Mouse (Mus musculus) CH12.LX (cell line): ENCODE results near the gene Thumpd2. TPM values are rescaled to one million over a fixed set of nuclear protein-coding genes. Genes with fewer than 3 reads are reported as not detected.

Source experiments
- DNase-seq: peaks from one replicate; pipeline ENCODE4 v3.0.0-alpha.2; 2013; ENCODE audit errors: extremely low read depth
- H3K27ac ChIP-seq: 2 replicates; pipeline ENCODE4 v1.5.1; 2012; ENCODE audit warnings: low read depth, mild to moderate bottlenecking, control low read depth, moderate library complexity; ENCODE audit not compliant: insufficient read depth
- H3K27me3 ChIP-seq: replicated peaks from 2 replicates; pipeline ENCODE3; 2012; ENCODE audit warnings: inconsistent platforms
- H3K36me3 ChIP-seq, 2 experiments: replicated peaks in 1 of 2; 2 replicates each; pipeline versions ENCODE3 to v1.6.1; 2012; ENCODE audit warnings: inconsistent platforms in 1 of 2, low read length in 1 of 2, mild to moderate bottlenecking in 1 of 2, mixed read lengths in 1 of 2, moderate library complexity in 1 of 2; ENCODE audit not compliant: control insufficient read depth in 1 of 2, insufficient read depth in 1 of 2
- H3K4me1 ChIP-seq, 2 experiments: 2 replicates each; pipeline ENCODE4 v1.6.1; 2012; ENCODE audit warnings: inconsistent platforms in 1 of 2, moderate library complexity in 1 of 2; ENCODE audit not compliant: insufficient read depth in 2 of 2, control insufficient read depth in 1 of 2
- H3K4me2 ChIP-seq: 2 replicates; pipeline ENCODE4 v1.6.1; 2012; ENCODE audit warnings: low read depth, mild to moderate bottlenecking, control low read depth; ENCODE audit not compliant: poor library complexity, insufficient read depth, severe bottlenecking
- H3K4me3 ChIP-seq, 3 experiments: fragments of 150-350 bp in 1 of 3; sonication (generic) in 1 of 3; replicated peaks in 1 of 3; 2 replicates each; pipeline versions ENCODE3 to v1.5.1; 2011 to 2012; ENCODE audit warnings: low read depth in 2 of 3, low read length in 2 of 3, mild to moderate bottlenecking in 2 of 3, moderate library complexity in 2 of 3, control low read depth in 1 of 3, improper control_type of control experiment in 1 of 3, inconsistent platforms in 1 of 3, mixed read lengths in 1 of 3; ENCODE audit not compliant: poor library complexity in 1 of 3
- H3K79me2 ChIP-seq: replicated peaks from 2 replicates; pipeline ENCODE4 v1.6.1; 2012; ENCODE audit warnings: mild to moderate bottlenecking, moderate library complexity; ENCODE audit not compliant: control insufficient read depth, poor library complexity, insufficient read depth, severe bottlenecking; ENCODE audit errors: extremely low read depth
- H3K9ac ChIP-seq: 2 replicates; pipeline ENCODE4 v1.6.1; 2012; ENCODE audit warnings: low read depth, mild to moderate bottlenecking, control low read depth, moderate library complexity; ENCODE audit not compliant: insufficient read depth
- H3K9me3 ChIP-seq: replicated peaks from 2 replicates; pipeline ENCODE3; 2012; ENCODE audit warnings: low read length, inconsistent platforms, mixed read lengths
- CHD1 ChIP-seq: IDR thresholded peaks from 2 replicates; pipeline ENCODE4 v1.6.1; 2012; ENCODE audit warnings: low read depth, low read length, improper control_type of control experiment, inconsistent platforms
- ELF1 ChIP-seq: IDR thresholded peaks from 2 replicates; pipeline ENCODE4 v1.6.1; 2014; ENCODE audit warnings: low read depth, mild to moderate bottlenecking, inconsistent platforms, low read length, improper control_type of control experiment
- EP300 ChIP-seq: IDR thresholded peaks from 2 replicates; pipeline ENCODE4 v1.6.1; 2011; ENCODE audit warnings: low read length, improper control_type of control experiment
- ETS1 ChIP-seq: conservative IDR thresholded peaks from 2 replicates; pipeline ENCODE4 v1.6.1; 2012; ENCODE audit warnings: low read depth, mild to moderate bottlenecking, inconsistent platforms, low read length, improper control_type of control experiment, moderate library complexity
- HCFC1 ChIP-seq: IDR thresholded peaks from 2 replicates; pipeline ENCODE4 v1.6.1; 2012; ENCODE audit warnings: low read depth, mild to moderate bottlenecking, inconsistent platforms, low read length, improper control_type of control experiment
- IRF4 ChIP-seq: IDR thresholded peaks from 2 replicates; pipeline ENCODE4 v1.6.1; 2014; ENCODE audit warnings: low read depth, mild to moderate bottlenecking, inconsistent platforms, low read length, improper control_type of control experiment
- JUN ChIP-seq: IDR thresholded peaks from 2 replicates; pipeline ENCODE4 v1.6.1; 2011; ENCODE audit warnings: low read depth, mild to moderate bottlenecking, low read length, improper control_type of control experiment, moderate library complexity; ENCODE audit not compliant: insufficient read depth
- JUND ChIP-seq: conservative IDR thresholded peaks from 2 replicates; pipeline ENCODE4 v1.6.1; 2011; ENCODE audit warnings: low read depth, low read length, improper control_type of control experiment
- MYC ChIP-seq: IDR thresholded peaks from 2 replicates; pipeline ENCODE4 v1.6.1; 2011; ENCODE audit warnings: low read depth, mild to moderate bottlenecking, improper control_type of control experiment, low read length
- NELFE ChIP-seq: IDR thresholded peaks from 2 replicates; pipeline ENCODE4 v1.6.1; 2011; ENCODE audit warnings: low read depth, low read length, improper control_type of control experiment
- POLR2A ChIP-seq: IDR thresholded peaks from 2 replicates; pipeline ENCODE4 v1.6.1; 2011; ENCODE audit warnings: low read depth, mild to moderate bottlenecking, improper control_type of control experiment, low read length
- POLR2AphosphoS2 ChIP-seq: IDR thresholded peaks from 2 replicates; pipeline ENCODE4 v1.6.1; 2011; ENCODE audit warnings: low read depth, low read length, improper control_type of control experiment
- RAD21 ChIP-seq: IDR thresholded peaks from 2 replicates; pipeline ENCODE4 v1.6.1; 2011; ENCODE audit warnings: low read depth, mild to moderate bottlenecking, low read length, improper control_type of control experiment, moderate library complexity
- RCOR1 ChIP-seq: conservative IDR thresholded peaks from 2 replicates; pipeline ENCODE4 v1.6.1; 2012; ENCODE audit warnings: low read depth, mild to moderate bottlenecking, inconsistent platforms, low read length, improper control_type of control experiment
- TBP ChIP-seq: conservative IDR thresholded peaks from 2 replicates; pipeline ENCODE4 v1.6.1; 2011; ENCODE audit warnings: low read depth, low read length, improper control_type of control experiment
- TCF12 ChIP-seq: IDR thresholded peaks from 2 replicates; pipeline ENCODE4 v1.6.1; 2014; ENCODE audit warnings: low read depth, mild to moderate bottlenecking, inconsistent platforms, low read length, improper control_type of control experiment
- USF2 ChIP-seq: conservative IDR thresholded peaks from 2 replicates; pipeline ENCODE4 v1.6.1; 2011; ENCODE audit warnings: low read depth, low read length, improper control_type of control experiment
- ZC3H11A ChIP-seq: IDR thresholded peaks from 2 replicates; pipeline ENCODE4 v1.6.1; 2012; ENCODE audit warnings: low read depth, mild to moderate bottlenecking, inconsistent platforms, low read length, improper control_type of control experiment
- ZKSCAN1 ChIP-seq: IDR thresholded peaks from 2 replicates; pipeline ENCODE4 v1.6.1; 2012; ENCODE audit warnings: low read depth, inconsistent platforms, low read length, improper control_type of control experiment, borderline replicate concordance
- ZNF384 ChIP-seq: IDR thresholded peaks from 2 replicates; pipeline ENCODE4 v1.6.1; 2012; ENCODE audit warnings: low read depth, low read length, improper control_type of control experiment, inconsistent platforms
- dilution Hi-C: fragments of 300-500 bp; cut with MboI; formaldehyde crosslinking; loops from 2 replicates; pipeline ENCODE4 v1.14.3; 2020; ENCODE audit warnings: low sequenced_read_pairs; ENCODE audit not compliant: extremely low pct_unique_long_range_greater_than_20kb, extremely low pct_ligation_motif_present
- in situ Hi-C: fragments of 300-500 bp; cut with MboI; formaldehyde crosslinking; loops from 3 replicates; pipeline ENCODE4 v1.14.3; 2019; ENCODE audit warnings: low sequenced_read_pairs, low pct_ligation_motif_present, low pct_unique_long_range_greater_than_20kb, mixed read lengths
- polyA plus RNA-seq: library from polyadenylated mRNA; unstranded; fragments of >175 nt; gene quantifications from 2 replicates; pipeline ENCODE4 v1.2.1, GENCODE M21; 2012; ENCODE audit warnings: low read depth; ENCODE audit not compliant: insufficient read length
- total RNA-seq, 2 experiments: library from RNA; depleted of rRNA; stranded (reverse); fragments of 300-350 nt in 1 of 2; fragments of >200 nt in 1 of 2; gene quantifications; 2 replicates each; pipeline ENCODE4 v1.2.3; 2012 to 2014

Gene Thumpd2
- total and polyA plus RNA-seq, 3 experiments = 5.4 to 9.0 (median 7.6) TPM

DNA sequence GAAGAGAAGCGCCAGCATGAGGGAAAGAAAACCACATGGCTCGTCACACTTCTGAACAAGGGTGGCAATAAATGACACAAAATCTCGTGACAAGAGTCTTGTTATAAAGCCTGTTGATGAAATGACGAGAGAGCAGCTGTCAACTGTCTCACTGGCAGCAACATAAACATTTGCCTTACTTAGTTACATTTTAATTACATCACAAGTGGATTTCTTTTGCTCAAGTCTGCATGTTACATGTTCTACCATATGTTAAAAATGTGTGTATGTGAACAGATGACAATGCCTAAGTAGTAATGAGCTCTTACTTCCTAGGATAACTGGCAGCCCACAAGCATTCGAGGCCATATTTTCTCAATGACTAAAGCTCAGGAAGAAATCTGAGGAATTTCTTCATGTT, 29.5 kb downstream of the Thumpd2 start:
- in situ Hi-C loops = no loop called here
- Histone ChIP-seq H3K27me3 (no peaks in the 10 kb centered on the region), H3K4me1 (no peaks in the 10 kb centered on the region), H3K27ac (no peak overlapping the region), H3K79me2 (0 out of 2 replicates have a peak, but pooled peaks cover 2% of the 10 kb centered on the region), H3K9me3 (no peaks in the 10 kb centered on the region), H3K4me2 (no peak overlapping the region), H3K9ac (no peak overlapping the region), H3K36me3 (peaks cover 35 to 82% of the 10 kb centered on the region in 2 experiments), H3K4me3 (no peak overlapping the region)
- dilution Hi-C loops = no loop called here
- DNase-seq = no peak
- no peak for TF ChIP-seq RAD21
- no peak for TF ChIP-seq RCOR1
- TF ChIP-seq TBP = no peak
- TF ChIP-seq JUND = no peak
- no peak for TF ChIP-seq ETS1
- TF ChIP-seq ZKSCAN1 = no peak
- TF ChIP-seq IRF4 = no peak
- TF ChIP-seq HCFC1 = no peak
- no peak for TF ChIP-seq TCF12
- no peak for TF ChIP-seq ELF1
- TF ChIP-seq ZC3H11A = no peak
- no peak for TF ChIP-seq ZNF384
- TF ChIP-seq JUN = no peak
- TF ChIP-seq CHD1 = no peak
- no peak for TF ChIP-seq MYC
- no peak for TF ChIP-seq NELFE
- no peak for TF ChIP-seq POLR2AphosphoS2

DNA sequence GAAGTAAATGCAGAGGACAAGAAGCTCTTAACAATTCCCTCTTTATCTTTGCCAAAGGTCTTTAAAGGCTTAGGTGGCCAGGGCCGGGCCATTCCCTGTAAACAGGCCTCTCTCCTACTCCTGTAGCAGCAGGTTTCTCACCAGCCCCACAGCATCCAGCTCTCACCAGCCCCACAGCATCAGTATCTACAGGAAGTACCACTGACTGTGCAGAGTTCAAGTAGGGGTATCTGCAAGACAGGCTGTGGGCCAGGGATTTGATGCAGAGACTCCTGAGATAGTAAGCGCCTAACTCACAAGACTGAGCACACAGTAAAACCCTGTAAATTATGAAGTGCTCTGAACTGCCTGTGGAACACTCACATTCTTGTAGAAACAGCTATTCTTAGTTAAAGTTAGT, 31.9 kb downstream of the Thumpd2 start:
- TF ChIP-seq POLR2A (no peak), USF2 (no peak), EP300 (no peak)
- TF ChIP-seq, all 38 proteins: peak for 0
- no peak overlapping the region for H3K27ac ChIP-seq
- no peaks in the 10 kb centered on the region for H3K27me3 ChIP-seq
- DNase-seq = no peak
- no peaks in the 10 kb centered on the region for H3K4me1 ChIP-seq
- H3K4me3 ChIP-seq = no peak overlapping the region
- H3K79me2 ChIP-seq = no peaks in the 10 kb centered on the region
- peaks cover 28 to 83% of the 10 kb centered on the region in 2 experiments for H3K36me3 ChIP-seq
- dilution Hi-C loops = no loop called here
- H3K4me2 ChIP-seq = no peak overlapping the region
- H3K9me3 ChIP-seq = no peaks in the 10 kb centered on the region
- in situ Hi-C loops = no loop called here
- no peak overlapping the region for H3K9ac ChIP-seq
